Mouse (Mus musculus): ENCODE results near the gene Dynll2. TPM values are rescaled to one million over a fixed set of nuclear protein-coding genes. Genes with fewer than 3 reads are reported as not detected.
"Not testable (repeated sequence)": the region's sequence is repeated elsewhere in the genome, so short reads cannot be mapped to it uniquely, and the experiment has no call there.

The Dynll2 gene
- total and polyA plus RNA-seq, 2 experiments from 2014 or later = 60.5 to 62.1 TPM

DNA sequence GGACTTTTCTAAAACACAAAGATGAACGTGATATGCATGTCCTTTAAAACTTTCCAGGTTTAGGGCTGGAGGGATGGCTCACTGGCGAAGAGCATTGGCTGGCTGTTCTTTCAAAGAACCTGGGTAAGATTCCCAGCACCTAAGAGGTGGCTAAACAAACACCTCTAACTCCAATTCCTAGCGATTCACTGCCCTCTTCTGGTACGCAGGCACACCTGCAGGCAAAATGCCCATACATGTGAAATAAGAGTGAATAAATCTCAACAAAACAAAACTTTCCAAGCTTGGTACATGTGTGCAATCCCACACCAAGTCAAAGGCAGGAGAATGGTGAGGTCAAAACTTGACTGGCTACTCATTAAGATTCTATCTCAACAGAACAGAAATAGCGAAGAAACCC, 12.4 kb upstream of the Dynll2 start:
- Histone ChIP-seq H3K9me3 (ENCODE audit: low read length) (no peaks in the 10 kb centered on the region), H3K27me3 (ENCODE audit: insufficient read depth, low read length) (no peaks in the 10 kb centered on the region), H3K4me2 (ENCODE audit: low read depth, low read length) (no peak overlapping the region), H3K9ac (replicated peaks; ENCODE audit: low read length) (no peak overlapping the region), H3K36me3 (ENCODE audit: insufficient read depth, low read length) (no peaks in the 10 kb centered on the region), H3K27ac (no peak overlapping the region), H3K4me3 (ENCODE audit: low read length) (no peak overlapping the region), H3K4me1 (ENCODE audit: insufficient read depth, low read length) (no peaks in the 10 kb centered on the region)
- no peak for TF ChIP-seq CTCF (IDR thresholded peaks at IDR 0.05; ENCODE audit: low read depth)
- ATAC-seq (no peak), DNase-seq (ENCODE audit: low spot score) (no peak)
- 92% methylated on average over 5 of the region's 5 CpGs for WGBS

DNA sequence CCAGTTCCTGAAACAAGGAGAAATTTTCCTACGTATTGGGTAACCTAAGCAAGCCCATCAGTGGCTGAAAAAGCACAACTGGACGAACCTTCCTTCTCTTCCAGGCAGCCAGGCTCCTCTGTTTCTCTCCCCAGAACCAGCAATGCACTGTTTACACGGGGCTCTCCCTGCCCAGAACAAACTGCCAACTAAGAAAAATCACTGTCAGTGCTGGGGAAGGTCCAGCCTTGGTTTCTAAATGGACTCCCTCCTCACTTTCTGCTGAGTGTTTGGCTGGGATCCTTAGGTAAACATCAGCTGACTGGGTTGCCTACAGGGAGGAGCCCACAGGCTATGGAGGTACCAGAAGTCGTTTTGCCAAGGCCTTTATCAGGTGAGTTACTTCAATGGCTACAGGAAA, 4.5 kb upstream of the Dynll2 start:
- TF ChIP-seq CTCF (IDR thresholded peaks at IDR 0.05; ENCODE audit: low read depth) = no peak
- Histone ChIP-seq H3K27ac (no peak overlapping the region), H3K36me3 (ENCODE audit: insufficient read depth, low read length) (no peaks in the 10 kb centered on the region), H3K9ac (replicated peaks; ENCODE audit: low read length) (no peak overlapping the region), H3K4me3 (ENCODE audit: low read length) (no peak overlapping the region), H3K27me3 (ENCODE audit: insufficient read depth, low read length) (no peaks in the 10 kb centered on the region), H3K4me2 (ENCODE audit: low read depth, low read length) (no peak overlapping the region), H3K4me1 (ENCODE audit: insufficient read depth, low read length) (peaks cover 3% of the 10 kb centered on the region; the same call in 1 of the 2 replicates), H3K9me3 (ENCODE audit: low read length) (no peaks in the 10 kb centered on the region)
- ATAC-seq (no peak), DNase-seq (ENCODE audit: low spot score) (no peak)
- WGBS = 58% methylated on average over 4 of the region's 4 CpGs

DNA sequence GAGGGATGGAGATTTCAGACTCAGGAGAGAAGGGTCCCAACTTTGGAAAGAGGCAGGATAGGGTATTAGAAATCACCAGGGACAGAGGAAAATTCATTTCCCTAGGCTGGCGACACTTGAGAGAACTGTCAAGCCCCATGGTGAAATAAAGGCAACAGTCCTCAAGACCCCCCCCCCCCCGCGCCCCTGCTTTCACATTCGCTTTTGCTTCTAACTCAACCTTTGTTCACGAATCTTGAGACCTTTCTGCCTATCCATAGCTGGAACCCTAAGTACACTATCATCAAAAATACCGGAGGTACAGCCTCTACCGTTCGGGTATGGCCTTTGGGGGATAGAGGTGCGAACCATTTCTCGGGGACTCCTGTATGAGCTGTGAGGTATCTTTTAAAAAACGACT, 528 bp upstream of the Dynll2 start:
- no peak for TF ChIP-seq CTCF (IDR thresholded peaks at IDR 0.05; ENCODE audit: low read depth)
- peaks cover 20% of the 10 kb centered on the region for H3K4me1 ChIP-seq (ENCODE audit: insufficient read depth, low read length)
- H3K36me3 ChIP-seq (ENCODE audit: insufficient read depth, low read length) = peaks cover 5% of the 10 kb centered on the region; the same call in 1 of the 2 replicates
- no peak for DNase-seq (ENCODE audit: low spot score)
- H3K4me3 ChIP-seq (ENCODE audit: low read length) = peak overlapping the region; percentile 99
- H3K9ac ChIP-seq (replicated peaks; ENCODE audit: low read length) = peak overlapping the region; percentile 98
- 62% methylated on average over 10 of the region's 11 CpGs for WGBS
- H3K27ac ChIP-seq = peak overlapping the region; percentile 98
- ATAC-seq = no peak
- peak overlapping the region; percentile 86 for H3K4me2 ChIP-seq (ENCODE audit: low read depth, low read length)
- no peaks in the 10 kb centered on the region for H3K9me3 ChIP-seq (ENCODE audit: low read length)
- H3K27me3 ChIP-seq (ENCODE audit: insufficient read depth, low read length) = no peaks in the 10 kb centered on the region

DNA sequence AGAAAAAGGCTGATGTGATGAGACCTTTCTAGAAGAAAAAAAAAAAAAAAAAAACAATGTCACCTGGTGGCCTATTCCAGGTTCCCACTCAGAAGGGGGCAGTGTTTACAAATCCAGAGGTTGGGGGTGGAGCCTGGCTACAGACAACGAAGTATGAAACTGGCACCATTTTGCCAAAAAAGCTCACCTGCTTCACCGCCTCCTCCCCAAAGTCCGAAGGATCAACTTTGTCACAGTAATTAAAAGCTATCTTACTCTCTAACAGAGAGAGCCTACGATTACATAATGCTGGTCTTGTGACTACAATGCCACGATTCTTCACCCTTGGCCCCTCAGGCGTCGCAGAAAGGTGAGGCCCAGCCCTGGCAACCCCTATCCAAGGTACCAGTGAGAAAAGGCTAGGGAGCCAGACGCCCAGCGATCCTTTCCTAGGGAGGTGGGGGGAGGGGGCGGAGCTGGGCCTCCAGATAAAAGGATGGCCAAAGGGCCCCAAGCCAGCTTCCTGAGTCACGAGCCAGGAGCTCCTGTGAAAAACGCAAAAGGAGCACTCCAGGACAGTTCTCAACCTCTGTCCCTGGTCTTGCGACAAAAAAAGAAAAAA, 1.1 kb downstream of the Dynll2 start:
- H3K27ac ChIP-seq = peak overlapping the region; percentile 98
- 1% methylated on average over 13 of the region's 13 CpGs for WGBS
- H3K9me3 ChIP-seq (ENCODE audit: low read length) = no peaks in the 10 kb centered on the region
- H3K4me2 ChIP-seq (ENCODE audit: low read depth, low read length) = peak overlapping the region; percentile 86
- peak overlapping the region; percentile 99 for H3K4me3 ChIP-seq (ENCODE audit: low read length)
- peaks cover 20% of the 10 kb centered on the region for H3K4me1 ChIP-seq (ENCODE audit: insufficient read depth, low read length)
- peaks cover 15% of the 10 kb centered on the region for H3K36me3 ChIP-seq (ENCODE audit: insufficient read depth, low read length)
- 0 out of 2 replicates have a peak, but pooled peaks have one; percentile 11 for ATAC-seq
- peak overlapping the region; percentile 98 for H3K9ac ChIP-seq (replicated peaks; ENCODE audit: low read length)
- peak; percentile 70 for DNase-seq (ENCODE audit: low spot score)
- no peaks in the 10 kb centered on the region for H3K27me3 ChIP-seq (ENCODE audit: insufficient read depth, low read length)
- peak; percentile 41 for TF ChIP-seq CTCF (IDR thresholded peaks at IDR 0.05; ENCODE audit: low read depth)

DNA sequence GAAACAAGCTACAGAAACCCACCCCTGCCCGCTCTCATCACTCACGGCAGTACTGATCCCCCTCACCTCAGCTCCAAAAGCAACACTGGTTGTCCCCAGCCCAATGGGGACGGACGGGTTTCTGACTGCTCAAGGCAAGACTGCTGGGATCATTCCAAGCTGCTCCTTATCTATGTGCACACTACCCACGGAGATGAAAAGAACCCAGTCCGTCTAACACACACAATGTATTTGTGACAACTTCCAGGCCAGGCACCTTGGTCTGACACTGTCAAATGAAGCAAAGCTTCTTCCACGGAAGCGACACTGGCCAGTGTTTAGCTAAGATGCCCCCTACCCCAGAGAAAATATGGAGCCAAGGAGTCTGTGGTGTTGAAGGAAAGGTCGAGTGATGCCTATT, 1.7 kb downstream of the Dynll2 start:
- Histone ChIP-seq H3K4me3 (ENCODE audit: low read length) (peak overlapping the region; percentile 99), H3K27ac (no peak overlapping the region), H3K9ac (replicated peaks; ENCODE audit: low read length) (peak overlapping the region; percentile 98; the same call in 1 of the 2 replicates), H3K4me1 (ENCODE audit: insufficient read depth, low read length) (peaks cover 20% of the 10 kb centered on the region), H3K36me3 (ENCODE audit: insufficient read depth, low read length) (peaks cover 21% of the 10 kb centered on the region), H3K27me3 (ENCODE audit: insufficient read depth, low read length) (no peaks in the 10 kb centered on the region), H3K4me2 (ENCODE audit: low read depth, low read length) (peak overlapping the region; percentile 86), H3K9me3 (ENCODE audit: low read length) (no peaks in the 10 kb centered on the region)
- DNase-seq (ENCODE audit: low spot score) (peak; percentile 20), ATAC-seq (no peak)
- TF ChIP-seq CTCF (IDR thresholded peaks at IDR 0.05; ENCODE audit: low read depth) = no peak
- WGBS = 21% methylated on average over 9 of the region's 9 CpGs

DNA sequence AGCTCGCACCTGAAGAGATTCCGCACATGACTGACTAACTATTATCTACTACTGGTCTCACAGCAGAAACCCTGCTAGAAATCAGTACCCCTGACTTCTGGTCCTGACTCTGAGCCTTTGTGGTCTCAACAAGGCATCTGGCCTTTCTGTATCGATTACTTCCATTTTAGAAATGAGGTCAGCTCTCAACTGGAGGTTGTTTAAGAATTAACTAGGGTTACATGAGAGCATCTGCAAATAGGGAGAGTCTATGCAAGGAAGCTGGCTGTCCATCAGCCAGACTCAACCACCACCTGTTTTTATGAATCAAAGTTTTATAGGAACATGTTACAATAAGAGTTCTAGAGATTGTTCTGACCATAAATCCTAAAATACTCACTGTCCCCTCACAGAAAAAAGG, 2.8 kb downstream of the Dynll2 start:
- H3K4me3 ChIP-seq (ENCODE audit: low read length) = peak overlapping the region; percentile 99; the same call in 1 of the 2 replicates
- H3K27ac ChIP-seq = no peak overlapping the region
- peak overlapping the region; percentile 86 for H3K4me2 ChIP-seq (ENCODE audit: low read depth, low read length)
- DNase-seq (ENCODE audit: low spot score) (no peak), ATAC-seq (no peak)
- no peaks in the 10 kb centered on the region for H3K27me3 ChIP-seq (ENCODE audit: insufficient read depth, low read length)
- peaks cover 29% of the 10 kb centered on the region for H3K36me3 ChIP-seq (ENCODE audit: insufficient read depth, low read length)
- H3K4me1 ChIP-seq (ENCODE audit: insufficient read depth, low read length) = peaks cover 20% of the 10 kb centered on the region
- WGBS = 72% methylated on average over 3 of the region's 3 CpGs
- no peaks in the 10 kb centered on the region for H3K9me3 ChIP-seq (ENCODE audit: low read length)
- no peak for TF ChIP-seq CTCF (IDR thresholded peaks at IDR 0.05; ENCODE audit: low read depth)
- H3K9ac ChIP-seq (replicated peaks; ENCODE audit: low read length) = peak overlapping the region; percentile 98

DNA sequence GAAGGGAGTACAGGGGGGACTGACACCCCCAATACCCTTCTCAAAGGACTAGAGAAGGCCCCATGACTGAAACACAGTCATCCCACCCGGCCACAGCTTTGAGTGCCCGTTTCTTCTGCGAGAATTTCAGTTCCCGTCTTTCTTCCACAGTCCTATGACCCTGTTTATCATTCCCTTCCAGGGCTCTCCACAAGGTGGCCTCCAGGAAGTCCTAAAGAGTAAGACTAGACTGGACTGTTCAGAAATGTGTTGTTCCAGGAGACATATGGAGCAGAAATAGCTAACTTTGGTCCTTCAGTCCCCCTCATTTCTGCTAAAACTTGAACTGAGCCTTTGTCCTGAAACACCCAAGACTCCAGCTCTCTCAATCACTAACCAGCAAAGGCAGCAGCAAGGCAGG, 8.4 kb downstream of the Dynll2 start:
- Histone ChIP-seq H3K4me2 (ENCODE audit: low read depth, low read length) (no peak overlapping the region), H3K9me3 (ENCODE audit: low read length) (no peaks in the 10 kb centered on the region), H3K4me3 (ENCODE audit: low read length) (no peak overlapping the region), H3K27ac (no peak overlapping the region), H3K9ac (replicated peaks; ENCODE audit: low read length) (no peak overlapping the region), H3K27me3 (ENCODE audit: insufficient read depth, low read length) (no peaks in the 10 kb centered on the region), H3K36me3 (ENCODE audit: insufficient read depth, low read length) (peaks cover 50% of the 10 kb centered on the region), H3K4me1 (ENCODE audit: insufficient read depth, low read length) (no peaks in the 10 kb centered on the region)
- no peak for ATAC-seq
- TF ChIP-seq CTCF (IDR thresholded peaks at IDR 0.05; ENCODE audit: low read depth) = peak; percentile 45
- no peak for DNase-seq (ENCODE audit: low spot score)
- 70% methylated on average over 4 of the region's 4 CpGs for WGBS

DNA sequence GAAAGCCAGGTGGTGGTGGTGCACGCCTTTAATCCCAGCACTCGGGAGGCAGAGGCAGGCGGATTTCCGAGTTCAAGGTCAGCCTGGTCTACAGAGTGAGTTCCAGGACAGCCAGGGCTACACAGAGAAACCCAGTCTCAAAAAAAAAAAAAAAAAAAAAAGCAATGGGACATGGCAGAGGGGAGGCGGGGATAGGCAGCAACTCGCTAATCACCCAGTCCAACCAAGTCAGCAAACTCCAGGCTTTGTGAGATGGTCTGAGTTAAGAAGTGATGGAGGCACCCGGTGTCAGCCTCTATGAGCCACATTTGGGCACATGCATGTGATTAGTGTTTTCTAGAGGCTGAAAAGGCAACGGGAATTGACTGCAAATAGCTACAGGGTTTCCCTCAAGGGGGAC, 10.3 kb downstream of the Dynll2 start:
- not testable (repeated sequence) for H3K9ac ChIP-seq (replicated peaks; ENCODE audit: low read length); H3K4me2 ChIP-seq (ENCODE audit: low read depth, low read length); DNase-seq (ENCODE audit: low spot score); H3K4me3 ChIP-seq (ENCODE audit: low read length); H3K27ac ChIP-seq; H3K4me1 ChIP-seq (ENCODE audit: insufficient read depth, low read length); ATAC-seq; H3K9me3 ChIP-seq (ENCODE audit: low read length); H3K27me3 ChIP-seq (ENCODE audit: insufficient read depth, low read length)
- WGBS = 85% methylated on average over 8 of the region's 8 CpGs
- H3K36me3 ChIP-seq (ENCODE audit: insufficient read depth, low read length) = peaks cover 40% of the 10 kb centered on the region
